Mouse (Mus musculus) left cerebral cortex, postnatal 4 days (tissue): ENCODE measurements around the gene Cnih1. TPM values are rescaled to one million over a fixed set of nuclear protein-coding genes. Genes with fewer than 3 reads are reported as not detected.
"Not testable (repeated sequence)": the region's sequence is repeated elsewhere in the genome, so short reads cannot be mapped to it uniquely, and the experiment has no call there.

Experiments used
- DNase-seq: peaks from one replicate; pipeline ENCODE4 v3.0.0-alpha.2; 2022
- intact Hi-C: fragments of 180-260 bp; cut with DNase I; formaldehyde crosslinking; loops from one replicate; pipeline ENCODE4 v1.15.1; 2025
- total RNA-seq, 2 experiments: library from RNA; stranded (reverse); gene quantifications; 2 replicates each; pipeline ENCODE4 v1.2.3; 2021

Cnih1 gene
- total RNA-seq: 10 to 100 TPM; 70.9 to 72.6 TPM

DNA sequence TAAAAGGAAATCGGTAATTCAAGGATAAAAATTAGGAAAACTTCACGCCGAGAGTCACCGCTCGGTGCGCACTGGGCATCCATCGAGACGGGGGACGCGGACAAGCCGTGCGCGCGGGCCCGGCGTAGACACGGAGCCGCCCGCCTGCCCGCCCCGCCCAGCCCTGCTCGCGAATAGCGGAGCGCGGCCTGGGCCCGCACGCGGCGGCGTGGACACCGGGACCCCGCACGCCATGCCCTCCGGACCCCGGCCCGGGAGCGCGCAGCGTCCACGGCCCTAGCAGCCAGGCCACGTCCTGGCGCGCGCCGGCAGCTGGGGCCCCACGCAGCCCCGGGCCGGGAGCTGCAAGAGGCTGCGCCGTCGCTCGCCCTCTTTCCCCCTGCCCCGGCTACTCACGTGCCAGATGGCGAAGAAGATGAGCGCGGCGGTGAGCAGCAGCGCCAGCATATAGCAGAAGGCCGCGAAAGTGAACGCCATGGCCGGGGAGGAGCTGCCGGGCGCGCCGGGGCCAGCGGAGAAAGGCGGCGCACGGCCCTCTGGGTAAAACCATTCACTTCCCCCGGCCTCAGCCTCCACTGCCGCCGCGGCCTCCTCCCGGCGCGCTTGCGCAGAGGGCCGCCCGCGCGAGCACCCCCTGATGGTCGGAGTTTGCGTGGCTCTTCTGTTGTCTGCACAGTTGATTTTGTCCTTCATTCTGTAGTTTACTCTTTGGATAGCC, at the start of gene Cnih1:
TSS of gene Cnih1 (minus strand) at position 625 of the 718 bp plus-strand sequence.
- intact Hi-C loops: no loop called here
- peak; percentile 93 for DNase-seq

- peak; percentile 25 for DNase-seq
- intact Hi-C loops: no loop called here
Measured at GRCm38 (mm10) chr14:46832354-46833272, 44.4 kb upstream of the Cnih1 start.

GRCm38 (mm10) chr14:46831837-46832333, 43.7 kb upstream of the Cnih1 start, which contains the start of gene Cgrrf1:
Gene Cgrrf1 (plus strand): TSS chr14:46832125.
- DNase-seq: peak; percentile 94
- intact Hi-C loops: no loop called here

DNA sequence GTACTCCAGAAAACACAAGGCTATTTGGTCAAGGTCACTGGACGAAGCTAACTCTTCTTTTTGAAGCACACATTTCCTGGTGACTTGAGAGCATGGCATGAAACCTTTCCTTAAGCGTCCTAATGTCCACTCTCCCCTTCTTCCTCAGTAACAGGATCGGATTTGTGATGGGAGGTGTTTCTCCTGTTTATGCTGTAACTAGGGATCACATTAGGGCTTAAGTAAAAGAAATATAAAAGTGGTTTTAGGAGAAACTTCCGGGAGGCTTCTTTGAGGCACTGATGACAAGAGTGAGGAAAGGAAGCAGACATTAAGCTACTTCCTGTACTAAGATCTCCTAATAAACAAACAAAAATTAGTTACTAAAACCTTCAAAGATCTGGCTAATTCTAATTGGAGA, 43.1 kb upstream of the Cnih1 start:
- no peak for DNase-seq
- intact Hi-C loops: no loop called here

DNA sequence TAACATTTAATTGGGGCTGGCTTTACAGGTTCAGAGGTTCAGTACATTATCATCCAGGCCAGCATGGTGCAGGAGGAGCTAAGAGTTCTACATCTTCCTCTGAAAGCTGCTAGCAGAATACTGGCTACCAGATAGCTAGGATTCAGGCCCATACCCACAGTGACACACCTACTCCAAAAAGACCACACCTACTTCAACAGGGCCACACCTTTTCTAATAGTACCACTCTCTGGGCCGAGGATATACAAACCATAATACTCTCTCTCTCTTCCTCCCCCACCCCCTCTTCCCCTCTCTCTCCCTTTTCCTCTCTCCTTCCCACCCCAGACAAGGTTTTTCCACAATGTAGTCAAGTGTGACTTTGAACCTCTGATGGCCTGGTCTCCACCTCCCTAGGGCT, 39.2 kb upstream of the Cnih1 start:
- DNase-seq: no peak

DNA sequence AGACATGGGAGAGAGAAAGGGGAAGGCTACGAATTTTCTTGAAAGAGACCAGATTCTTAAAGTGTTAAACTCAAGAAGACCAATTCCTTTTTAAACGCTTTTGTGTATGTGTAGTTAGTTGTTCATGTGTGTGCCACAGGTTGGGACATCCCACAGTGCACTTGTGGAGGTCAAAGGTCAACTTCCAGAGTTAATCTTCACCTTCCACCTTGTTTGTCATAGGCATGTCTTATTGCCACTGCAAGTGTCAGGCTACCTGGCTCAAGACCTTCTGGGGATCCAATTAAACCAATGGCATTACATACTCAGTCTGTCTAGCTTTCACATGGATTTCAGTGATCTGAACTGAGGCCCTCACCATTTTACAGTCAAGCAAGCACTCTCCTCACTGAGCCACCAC, 35.8 kb upstream of the Cnih1 start:
- DNase-seq: no peak
- intact Hi-C loops: no loop called here

More for the DNA sequence above, 39.2 kb upstream of the Cnih1 start:
- intact Hi-C loops: no loop called here

DNA sequence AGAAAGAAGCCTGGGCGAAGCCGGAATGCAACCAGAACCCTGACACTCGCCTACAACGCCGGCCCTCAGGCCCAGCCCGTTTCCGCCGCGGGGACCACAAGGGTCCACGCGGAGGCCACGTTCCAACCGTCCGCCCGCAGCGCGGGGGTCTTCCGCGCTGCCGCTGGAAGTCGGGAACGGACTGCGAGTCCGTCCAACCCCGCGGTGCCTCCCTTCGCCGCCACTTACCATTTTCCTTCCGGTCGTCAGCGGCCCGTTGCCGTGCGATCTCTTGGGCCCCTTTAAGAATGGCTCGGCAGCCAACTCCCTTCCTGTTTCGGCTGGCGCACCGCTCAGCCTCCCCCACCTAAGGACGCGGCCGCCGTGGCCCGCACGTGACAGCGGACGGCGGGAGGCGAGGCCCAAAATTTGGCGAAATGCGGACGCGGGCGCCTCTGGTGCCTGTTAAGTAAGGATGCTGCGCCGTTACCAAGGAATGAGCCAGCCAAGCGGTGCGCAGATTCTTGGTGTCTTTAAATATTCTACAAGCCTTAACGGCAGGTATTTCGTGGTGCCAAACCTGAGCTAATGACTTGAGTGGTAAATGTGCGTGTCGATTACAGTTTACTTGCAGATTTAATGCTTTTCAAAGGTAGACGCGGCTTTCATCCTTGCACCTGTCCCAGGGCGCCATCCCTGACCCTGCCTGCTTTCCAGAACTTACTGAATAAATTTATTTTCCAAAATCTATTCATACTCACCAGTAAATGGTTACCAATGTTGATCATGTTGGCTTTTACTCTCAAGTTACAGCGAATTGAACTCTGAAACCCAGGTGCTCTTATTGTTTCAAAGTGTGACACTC, 33.9 kb upstream of the Cnih1 start, which contains the start of gene Gmfb:
TSS of gene Gmfb (minus strand) at position 370 of the 844 bp plus-strand sequence.
- peak; percentile 94 for DNase-seq
- intact Hi-C loops: no loop called here

DNA sequence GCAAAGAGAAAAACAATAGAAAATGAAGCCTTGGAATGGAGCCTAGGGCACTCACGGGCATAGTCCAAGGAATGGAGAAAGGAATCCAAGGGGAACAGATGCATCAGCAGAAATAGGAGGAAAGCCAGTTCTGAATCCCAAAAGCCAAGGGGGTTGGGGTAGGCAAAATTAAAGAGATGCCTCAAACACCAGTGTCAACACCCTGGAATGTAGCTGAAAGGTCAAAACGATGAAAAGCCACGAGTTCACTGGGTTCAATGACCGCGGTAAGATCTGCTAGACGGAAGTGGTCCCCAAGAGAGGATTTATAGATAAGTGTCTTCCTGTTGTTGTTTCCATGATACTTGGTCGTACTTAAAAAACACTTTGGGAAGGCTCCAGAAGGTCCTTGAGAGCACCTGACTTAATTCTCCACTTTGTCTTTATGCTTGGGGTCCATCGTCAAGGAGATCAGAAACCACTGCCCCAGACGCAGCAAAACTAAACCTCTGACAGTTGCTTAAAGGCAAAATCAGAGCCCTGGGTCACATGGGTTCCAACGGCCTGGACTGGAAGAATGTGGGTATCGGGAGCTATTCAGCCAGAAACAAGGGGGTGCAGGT, 33.2 kb upstream of the Cnih1 start:
- no peak for DNase-seq
- intact Hi-C loops: no loop called here

GRCm38 (mm10) chr14:46819961-46820360, 31.8 kb upstream of the Cnih1 start:
- DNase-seq: not testable (repeated sequence)

GRCm38 (mm10) chr14:46818743-46819142, 30.5 kb upstream of the Cnih1 start:
- intact Hi-C loops: no loop called here

More at GRCm38 (mm10) chr14:46819961-46820360, 31.8 kb upstream of the Cnih1 start:
- intact Hi-C loops: not testable (repeated sequence)

GRCm38 (mm10) chr14:46816916-46817622, 28.9 kb upstream of the Cnih1 start:
- intact Hi-C loops: no loop called here
- DNase-seq: no peak

More at GRCm38 (mm10) chr14:46818743-46819142, 30.5 kb upstream of the Cnih1 start:
- DNase-seq: no peak

DNA sequence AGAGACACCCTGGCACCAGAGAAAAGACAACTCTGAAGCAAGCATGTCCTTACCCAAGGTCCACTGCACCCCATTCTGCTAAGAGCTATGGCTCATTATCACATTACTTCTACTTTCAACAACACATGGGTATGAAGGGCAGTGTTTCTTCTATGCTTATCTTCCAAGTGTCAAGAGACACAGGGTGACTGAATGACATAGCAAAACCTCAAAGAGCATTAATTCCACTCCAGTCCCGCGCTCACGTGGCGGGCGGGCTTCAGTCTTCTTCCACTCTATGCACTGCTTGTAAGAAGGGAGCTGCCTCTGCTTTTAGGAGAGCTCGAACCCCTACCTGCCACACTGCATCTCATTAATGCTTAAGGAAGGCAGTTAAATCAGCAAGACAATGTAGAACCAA, 27.4 kb upstream of the Cnih1 start:
- no peak for DNase-seq
- intact Hi-C loops: no loop called here

- intact Hi-C loops: no loop called here
- no peak for DNase-seq
Measured at GRCm38 (mm10) chr14:46807927-46808326, 19.7 kb upstream of the Cnih1 start.

GRCm38 (mm10) chr14:46806186-46806585, 18.0 kb upstream of the Cnih1 start:
- no peak for DNase-seq
- intact Hi-C loops: no loop called here

- DNase-seq: no peak
- intact Hi-C loops: no loop called here
Measured at GRCm38 (mm10) chr14:46803791-46804190, 15.6 kb upstream of the Cnih1 start.

GRCm38 (mm10) chr14:46803259-46803658, 15.0 kb upstream of the Cnih1 start:
- DNase-seq: no peak
- intact Hi-C loops: no loop called here

DNA sequence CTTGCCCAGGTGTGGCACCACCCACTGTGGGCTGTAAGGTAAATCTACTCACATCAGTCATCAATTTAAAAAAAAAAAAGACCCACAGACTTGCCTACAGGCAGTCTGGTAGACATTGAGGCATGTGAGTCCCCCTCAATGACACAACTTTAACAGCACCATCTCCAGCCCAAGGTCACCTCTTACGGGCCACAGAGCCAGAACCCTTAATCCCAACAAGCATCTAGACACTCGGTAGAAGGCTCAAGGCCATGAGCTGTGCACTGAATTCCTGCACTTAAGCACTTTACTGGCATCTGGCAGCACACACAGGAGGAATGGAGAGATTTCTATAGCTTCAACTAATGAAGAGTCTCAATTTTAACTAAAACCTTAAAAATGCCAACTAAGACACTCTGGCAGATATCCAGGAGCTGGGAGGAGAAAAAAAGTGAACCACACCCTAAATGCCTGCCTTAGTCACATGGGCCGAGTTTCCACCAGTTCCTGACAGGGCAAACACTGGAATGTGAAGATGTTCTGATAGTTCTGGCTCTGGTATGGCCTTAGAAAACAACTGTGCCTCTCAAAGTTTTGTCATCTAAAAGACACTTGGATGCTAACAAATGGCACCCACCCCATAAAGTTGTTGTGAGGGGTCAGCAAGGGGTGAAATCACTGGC, 12.6 kb upstream of the Cnih1 start:
- no peak for DNase-seq
- intact Hi-C loops: no loop called here

DNA sequence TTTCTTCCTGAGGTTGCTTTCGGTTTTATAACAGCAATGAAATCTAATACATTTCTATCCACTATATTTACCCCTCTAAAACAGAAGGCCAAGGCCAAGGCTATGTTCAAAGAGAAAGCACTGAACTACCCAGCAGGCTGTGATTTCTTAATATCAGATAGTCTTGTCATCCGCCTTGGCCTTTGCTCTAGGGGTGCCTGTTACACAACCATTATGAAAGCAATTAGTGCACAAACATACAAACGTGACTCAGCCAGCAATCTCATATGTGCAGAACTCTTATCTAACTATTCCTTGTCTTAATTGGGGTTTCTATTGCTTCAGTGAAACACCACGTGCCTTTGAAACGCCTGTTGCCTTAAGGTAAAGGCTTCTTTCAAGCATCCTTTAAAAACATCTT, 5.9 kb upstream of the Cnih1 start:
- no peak for DNase-seq
- intact Hi-C loops: no loop called here

- DNase-seq: no peak
- intact Hi-C loops: no loop called here
Measured at GRCm38 (mm10) chr14:46790723-46791122, 2.5 kb upstream of the Cnih1 start.
